Mouse (Mus musculus) neural tube, embryonic 15.5 days (tissue): Measurements from ENCODE around the gene Hdgfl1. TPM values are rescaled to one million over a fixed set of nuclear protein-coding genes. Genes with fewer than 3 reads are reported as not detected.

Source experiments
- ATAC-seq: fragments of 200-750 bp; cut with Nextera tagmentation; 2 replicates; pipeline ENCODE4 v1.8.0; 2017; ENCODE audit warnings: mild to moderate bottlenecking, moderate TSS enrichment, moderate library complexity; ENCODE audit not compliant: low FRiP score
- H3K27ac ChIP-seq: fragments of 300-500 bp; sonication (generic); replicated peaks from 2 replicates; pipeline ENCODE4 v1.5.1; 2015; ENCODE audit warnings: mild to moderate bottlenecking, inconsistent platforms
- H3K27me3 ChIP-seq: fragments of 300-500 bp; sonication (generic); replicated peaks from 2 replicates; pipeline ENCODE4 v1.6.1; 2015; ENCODE audit warnings: inconsistent platforms
- H3K36me3 ChIP-seq: fragments of 300-500 bp; sonication (generic); 2 replicates; pipeline ENCODE4 v1.6.1; 2015; ENCODE audit warnings: inconsistent platforms
- H3K4me1 ChIP-seq: fragments of 300-500 bp; sonication (generic); 2 replicates; pipeline ENCODE4 v1.6.1; 2015; ENCODE audit warnings: inconsistent platforms
- H3K4me2 ChIP-seq: fragments of 300-500 bp; sonication (generic); 2 replicates; pipeline ENCODE4 v1.6.1; 2015; ENCODE audit warnings: inconsistent platforms, mild to moderate bottlenecking, moderate library complexity
- H3K4me3 ChIP-seq: fragments of 300-500 bp; sonication (generic); replicated peaks from 2 replicates; pipeline ENCODE4 v1.5.1; 2015; ENCODE audit warnings: mild to moderate bottlenecking, inconsistent platforms
- H3K9ac ChIP-seq: fragments of 300-500 bp; sonication (generic); replicated peaks from 2 replicates; pipeline ENCODE4 v1.6.1; 2015; ENCODE audit warnings: mild to moderate bottlenecking, inconsistent platforms
- H3K9me3 ChIP-seq: fragments of 300-500 bp; sonication (generic); replicated peaks from 2 replicates; pipeline ENCODE4 v1.6.1; 2016; ENCODE audit warnings: inconsistent platforms
- WGBS: fragments of 180-500 bp; shearing (Covaris S2); methylation state at CpG from one replicate; pipeline ENCODE4 v1.1.7; 2015; ENCODE audit warnings: mixed read lengths; 5-methylcytosine and 5-hydroxymethylcytosine counted together
- polyA plus RNA-seq: library from polyadenylated mRNA; unstranded; fragments of >200 nt; fragmentation: Nextera tagmentation; extraction: Ambion mirVana; gene quantifications from 2 replicates; pipeline ENCODE4 v1.2.1, GENCODE M21; 2015

The Hdgfl1 gene
- polyA plus RNA-seq, 1 experiment from 2014 or later: not detected

DNA sequence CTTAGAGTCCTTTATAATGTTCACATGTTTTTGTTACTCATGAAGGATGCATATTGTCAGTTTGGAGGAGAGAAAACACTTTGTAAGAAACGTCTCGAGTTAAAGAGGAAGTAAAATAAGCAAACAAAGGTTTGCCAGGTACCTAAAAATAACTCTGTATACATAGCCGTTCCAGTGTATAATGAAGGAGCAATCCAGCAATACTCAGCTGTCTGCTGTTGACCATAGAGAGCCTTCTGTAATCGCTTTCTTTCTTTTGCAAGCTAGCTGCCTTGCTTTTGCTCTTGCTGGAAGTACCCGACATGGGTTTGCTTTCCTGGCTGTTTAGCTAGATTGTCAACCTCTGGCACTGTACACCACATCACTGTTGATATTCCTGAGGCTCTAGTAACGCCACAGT lies 48.6 kb downstream of the Hdgfl1 start:
- no peaks in the 10 kb centered on the region for H3K27me3 ChIP-seq
- no peak overlapping the region for H3K27ac ChIP-seq
- no peak overlapping the region for H3K4me3 ChIP-seq
- no peaks in the 10 kb centered on the region for H3K36me3 ChIP-seq
- H3K4me1 ChIP-seq: peaks cover 3% of the 10 kb centered on the region; the same call in 1 of the 2 replicates
- H3K9ac ChIP-seq: no peak overlapping the region
- 69% methylated on average over 6 of the region's 6 CpGs for WGBS
- H3K9me3 ChIP-seq: no peaks in the 10 kb centered on the region
- ATAC-seq: no peak
- no peak overlapping the region for H3K4me2 ChIP-seq

DNA sequence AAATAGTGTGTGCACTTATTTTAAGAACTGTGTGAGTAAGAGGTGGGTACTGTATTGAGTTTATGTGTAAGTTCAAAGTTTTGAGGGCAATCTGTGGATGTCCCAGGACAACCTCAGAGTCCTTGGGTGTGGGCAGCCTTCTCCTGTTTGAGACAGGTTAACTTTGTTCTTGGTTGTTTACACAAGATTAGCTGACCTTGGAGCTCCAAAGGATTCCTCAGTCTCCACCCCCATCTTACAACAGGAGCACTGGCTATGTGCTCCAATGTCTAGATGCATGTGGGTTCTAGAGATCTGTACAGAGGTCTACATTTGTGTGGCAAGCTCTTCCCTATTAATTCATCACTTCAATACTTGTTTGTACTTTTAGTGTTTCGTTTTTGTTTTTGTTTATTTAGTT lies 49.0 kb downstream of the Hdgfl1 start:
- Histone ChIP-seq H3K27me3 (no peaks in the 10 kb centered on the region), H3K4me1 (peaks cover 3% of the 10 kb centered on the region; the same call in 1 of the 2 replicates), H3K4me3 (no peak overlapping the region), H3K9ac (no peak overlapping the region), H3K4me2 (no peak overlapping the region), H3K9me3 (no peaks in the 10 kb centered on the region), H3K27ac (no peak overlapping the region), H3K36me3 (no peaks in the 10 kb centered on the region)
- WGBS: 89% methylated on average over 1 of the region's 1 CpGs
- ATAC-seq: no peak

DNA sequence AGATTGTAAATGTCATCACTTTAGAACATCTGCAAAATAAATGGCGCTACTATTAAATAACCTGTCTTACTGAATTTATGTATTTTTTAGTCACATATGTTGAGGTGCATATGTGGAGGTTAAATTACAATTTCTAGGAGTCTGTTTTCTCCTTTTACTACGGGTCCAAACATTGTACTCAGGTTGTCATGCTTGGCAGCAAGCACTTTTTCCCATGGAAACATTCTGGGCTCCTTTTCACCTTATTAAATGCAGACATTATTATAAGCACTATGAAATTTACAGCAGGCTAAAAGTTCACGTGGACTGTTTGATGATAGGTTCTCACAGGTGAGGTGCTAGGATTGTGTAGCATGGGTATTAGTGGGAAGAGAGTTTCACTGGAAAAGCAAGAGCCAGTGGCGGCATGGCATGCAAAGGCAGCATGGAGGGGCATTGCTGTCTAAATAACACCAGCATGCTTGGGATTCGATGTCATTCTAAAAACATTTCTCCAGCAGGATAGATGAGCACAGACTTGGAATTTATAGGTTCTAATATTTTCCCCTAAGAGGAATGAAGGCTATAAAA lies 50.7 kb downstream of the Hdgfl1 start:
- Histone ChIP-seq H3K4me3 (no peak overlapping the region), H3K9me3 (no peaks in the 10 kb centered on the region)
- ATAC-seq: no peak

More for the DNA sequence above, 50.7 kb downstream of the Hdgfl1 start:
- no peak overlapping the region for H3K27ac ChIP-seq
- peaks cover 3% of the 10 kb centered on the region; the same call in 1 of the 2 replicates for H3K4me1 ChIP-seq
- H3K36me3 ChIP-seq: no peaks in the 10 kb centered on the region
- H3K4me2 ChIP-seq: no peak overlapping the region
- H3K27me3 ChIP-seq: no peaks in the 10 kb centered on the region
- no peak overlapping the region for H3K9ac ChIP-seq
- 66% methylated on average over 5 of the region's 5 CpGs for WGBS
